Mouse (Mus musculus) CH12.LX (cell line): ENCODE results near the gene Hpse. TPM values are rescaled to one million over a fixed set of nuclear protein-coding genes. Genes with fewer than 3 reads are reported as not detected.

Experiments
- DNase-seq: peaks from one replicate; pipeline ENCODE4 v3.0.0-alpha.2; 2013; ENCODE audit errors: extremely low read depth
- H3K27ac ChIP-seq: 2 replicates; pipeline ENCODE4 v1.5.1; 2012; ENCODE audit warnings: low read depth, mild to moderate bottlenecking, control low read depth, moderate library complexity; ENCODE audit not compliant: insufficient read depth
- H3K27me3 ChIP-seq: replicated peaks from 2 replicates; pipeline ENCODE3; 2012; ENCODE audit warnings: inconsistent platforms
- H3K36me3 ChIP-seq, 2 experiments: replicated peaks in 1 of 2; 2 replicates each; pipeline versions ENCODE3 to v1.6.1; 2012; ENCODE audit warnings: inconsistent platforms in 1 of 2, low read length in 1 of 2, mild to moderate bottlenecking in 1 of 2, mixed read lengths in 1 of 2, moderate library complexity in 1 of 2; ENCODE audit not compliant: control insufficient read depth in 1 of 2, insufficient read depth in 1 of 2
- H3K4me1 ChIP-seq, 2 experiments: 2 replicates each; pipeline ENCODE4 v1.6.1; 2012; ENCODE audit warnings: inconsistent platforms in 1 of 2, moderate library complexity in 1 of 2; ENCODE audit not compliant: insufficient read depth in 2 of 2, control insufficient read depth in 1 of 2
- H3K4me2 ChIP-seq: 2 replicates; pipeline ENCODE4 v1.6.1; 2012; ENCODE audit warnings: low read depth, mild to moderate bottlenecking, control low read depth; ENCODE audit not compliant: poor library complexity, insufficient read depth, severe bottlenecking
- H3K4me3 ChIP-seq, 3 experiments: fragments of 150-350 bp in 1 of 3; sonication (generic) in 1 of 3; replicated peaks in 1 of 3; 2 replicates each; pipeline versions ENCODE3 to v1.5.1; 2011 to 2012; ENCODE audit warnings: low read depth in 2 of 3, low read length in 2 of 3, mild to moderate bottlenecking in 2 of 3, moderate library complexity in 2 of 3, control low read depth in 1 of 3, improper control_type of control experiment in 1 of 3, inconsistent platforms in 1 of 3, mixed read lengths in 1 of 3; ENCODE audit not compliant: poor library complexity in 1 of 3
- H3K79me2 ChIP-seq: replicated peaks from 2 replicates; pipeline ENCODE4 v1.6.1; 2012; ENCODE audit warnings: mild to moderate bottlenecking, moderate library complexity; ENCODE audit not compliant: control insufficient read depth, poor library complexity, insufficient read depth, severe bottlenecking; ENCODE audit errors: extremely low read depth
- H3K9ac ChIP-seq: 2 replicates; pipeline ENCODE4 v1.6.1; 2012; ENCODE audit warnings: low read depth, mild to moderate bottlenecking, control low read depth, moderate library complexity; ENCODE audit not compliant: insufficient read depth
- H3K9me3 ChIP-seq: replicated peaks from 2 replicates; pipeline ENCODE3; 2012; ENCODE audit warnings: low read length, inconsistent platforms, mixed read lengths
- CHD1 ChIP-seq: IDR thresholded peaks from 2 replicates; pipeline ENCODE4 v1.6.1; 2012; ENCODE audit warnings: low read depth, low read length, improper control_type of control experiment, inconsistent platforms
- CHD2 ChIP-seq: IDR thresholded peaks from 2 replicates; pipeline ENCODE4 v1.6.1; 2011; ENCODE audit warnings: low read length, improper control_type of control experiment
- CTCF ChIP-seq, 2 experiments: IDR thresholded peaks in 1 of 2; conservative IDR thresholded peaks in 1 of 2; 2 replicates each; pipeline ENCODE4 v1.5.1; 2011 to 2012; ENCODE audit warnings: low read depth in 2 of 2, low read length in 2 of 2, improper control_type of control experiment in 1 of 2, inconsistent platforms in 1 of 2, mild to moderate bottlenecking in 1 of 2, moderate library complexity in 1 of 2
- E2F4 ChIP-seq: IDR thresholded peaks from 2 replicates; pipeline ENCODE4 v1.6.1; 2011; ENCODE audit warnings: low read depth, low read length, improper control_type of control experiment; ENCODE audit not compliant: insufficient replicate concordance
- ELF1 ChIP-seq: IDR thresholded peaks from 2 replicates; pipeline ENCODE4 v1.6.1; 2014; ENCODE audit warnings: low read depth, mild to moderate bottlenecking, inconsistent platforms, low read length, improper control_type of control experiment
- ETS1 ChIP-seq: conservative IDR thresholded peaks from 2 replicates; pipeline ENCODE4 v1.6.1; 2012; ENCODE audit warnings: low read depth, mild to moderate bottlenecking, inconsistent platforms, low read length, improper control_type of control experiment, moderate library complexity
- GABPA ChIP-seq: IDR thresholded peaks from 2 replicates; pipeline ENCODE4 v1.6.1; 2012; ENCODE audit warnings: low read depth, low read length, improper control_type of control experiment, inconsistent platforms; ENCODE audit not compliant: insufficient replicate concordance
- IRF4 ChIP-seq: IDR thresholded peaks from 2 replicates; pipeline ENCODE4 v1.6.1; 2014; ENCODE audit warnings: low read depth, mild to moderate bottlenecking, inconsistent platforms, low read length, improper control_type of control experiment
- JUN ChIP-seq: IDR thresholded peaks from 2 replicates; pipeline ENCODE4 v1.6.1; 2011; ENCODE audit warnings: low read depth, mild to moderate bottlenecking, low read length, improper control_type of control experiment, moderate library complexity; ENCODE audit not compliant: insufficient read depth
- MAFK ChIP-seq: IDR thresholded peaks from 2 replicates; pipeline ENCODE4 v1.6.1; 2011; ENCODE audit warnings: low read length, improper control_type of control experiment; ENCODE audit not compliant: insufficient replicate concordance
- MAX ChIP-seq: IDR thresholded peaks from 2 replicates; pipeline ENCODE4 v1.6.1; 2011; ENCODE audit warnings: low read length, improper control_type of control experiment
- MAZ ChIP-seq: IDR thresholded peaks from 2 replicates; pipeline ENCODE4 v1.6.1; 2012; ENCODE audit warnings: low read depth, mild to moderate bottlenecking, inconsistent platforms, low read length, improper control_type of control experiment, moderate library complexity
- MXI1 ChIP-seq: IDR thresholded peaks from 2 replicates; pipeline ENCODE4 v1.6.1; 2011; ENCODE audit warnings: mild to moderate bottlenecking, low read depth, low read length, improper control_type of control experiment
- NELFE ChIP-seq: IDR thresholded peaks from 2 replicates; pipeline ENCODE4 v1.6.1; 2011; ENCODE audit warnings: low read depth, low read length, improper control_type of control experiment
- NRF1 ChIP-seq: IDR thresholded peaks from 2 replicates; pipeline ENCODE4 v1.6.1; 2014; ENCODE audit warnings: low read depth, mild to moderate bottlenecking, inconsistent platforms, low read length, improper control_type of control experiment, moderate library complexity
- POLR2A ChIP-seq: IDR thresholded peaks from 2 replicates; pipeline ENCODE4 v1.6.1; 2011; ENCODE audit warnings: low read depth, mild to moderate bottlenecking, improper control_type of control experiment, low read length
- POLR2AphosphoS2 ChIP-seq: IDR thresholded peaks from 2 replicates; pipeline ENCODE4 v1.6.1; 2011; ENCODE audit warnings: low read depth, low read length, improper control_type of control experiment
- RAD21 ChIP-seq: IDR thresholded peaks from 2 replicates; pipeline ENCODE4 v1.6.1; 2011; ENCODE audit warnings: low read depth, mild to moderate bottlenecking, low read length, improper control_type of control experiment, moderate library complexity
- RCOR1 ChIP-seq: conservative IDR thresholded peaks from 2 replicates; pipeline ENCODE4 v1.6.1; 2012; ENCODE audit warnings: low read depth, mild to moderate bottlenecking, inconsistent platforms, low read length, improper control_type of control experiment
- SIN3A ChIP-seq: IDR thresholded peaks from 2 replicates; pipeline ENCODE4 v1.6.1; 2012; ENCODE audit warnings: low read length, improper control_type of control experiment, inconsistent platforms
- SMC3 ChIP-seq: IDR thresholded peaks from 2 replicates; pipeline ENCODE4 v1.6.1; 2011; ENCODE audit warnings: low read depth, low read length, improper control_type of control experiment
- TBP ChIP-seq: conservative IDR thresholded peaks from 2 replicates; pipeline ENCODE4 v1.6.1; 2011; ENCODE audit warnings: low read depth, low read length, improper control_type of control experiment
- TCF12 ChIP-seq: IDR thresholded peaks from 2 replicates; pipeline ENCODE4 v1.6.1; 2014; ENCODE audit warnings: low read depth, mild to moderate bottlenecking, inconsistent platforms, low read length, improper control_type of control experiment
- UBTF ChIP-seq: IDR thresholded peaks from 2 replicates; pipeline ENCODE4 v1.6.1; 2012; ENCODE audit warnings: low read depth, mild to moderate bottlenecking, inconsistent platforms, low read length, improper control_type of control experiment, moderate library complexity
- USF1 ChIP-seq: IDR thresholded peaks from 2 replicates; pipeline ENCODE4 v1.6.1; 2014; ENCODE audit warnings: low read depth, mild to moderate bottlenecking, inconsistent platforms, low read length, improper control_type of control experiment
- USF2 ChIP-seq: conservative IDR thresholded peaks from 2 replicates; pipeline ENCODE4 v1.6.1; 2011; ENCODE audit warnings: low read depth, low read length, improper control_type of control experiment
- ZKSCAN1 ChIP-seq: IDR thresholded peaks from 2 replicates; pipeline ENCODE4 v1.6.1; 2012; ENCODE audit warnings: low read depth, inconsistent platforms, low read length, improper control_type of control experiment, borderline replicate concordance
- ZNF384 ChIP-seq: IDR thresholded peaks from 2 replicates; pipeline ENCODE4 v1.6.1; 2012; ENCODE audit warnings: low read depth, low read length, improper control_type of control experiment, inconsistent platforms
- dilution Hi-C: fragments of 300-500 bp; cut with MboI; formaldehyde crosslinking; loops from 2 replicates; pipeline ENCODE4 v1.14.3; 2020; ENCODE audit warnings: low sequenced_read_pairs; ENCODE audit not compliant: extremely low pct_unique_long_range_greater_than_20kb, extremely low pct_ligation_motif_present
- in situ Hi-C: fragments of 300-500 bp; cut with MboI; formaldehyde crosslinking; loops from 3 replicates; pipeline ENCODE4 v1.14.3; 2019; ENCODE audit warnings: low sequenced_read_pairs, low pct_ligation_motif_present, low pct_unique_long_range_greater_than_20kb, mixed read lengths
- polyA plus RNA-seq: library from polyadenylated mRNA; unstranded; fragments of >175 nt; gene quantifications from 2 replicates; pipeline ENCODE4 v1.2.1, GENCODE M21; 2012; ENCODE audit warnings: low read depth; ENCODE audit not compliant: insufficient read length
- total RNA-seq, 2 experiments: library from RNA; depleted of rRNA; stranded (reverse); fragments of 300-350 nt in 1 of 2; fragments of >200 nt in 1 of 2; gene quantifications; 2 replicates each; pipeline ENCODE4 v1.2.3; 2012 to 2014

Hpse gene
- total and polyA plus RNA-seq, 3 experiments, result 3.3 to 9.5 (median 3.8) TPM

DNA sequence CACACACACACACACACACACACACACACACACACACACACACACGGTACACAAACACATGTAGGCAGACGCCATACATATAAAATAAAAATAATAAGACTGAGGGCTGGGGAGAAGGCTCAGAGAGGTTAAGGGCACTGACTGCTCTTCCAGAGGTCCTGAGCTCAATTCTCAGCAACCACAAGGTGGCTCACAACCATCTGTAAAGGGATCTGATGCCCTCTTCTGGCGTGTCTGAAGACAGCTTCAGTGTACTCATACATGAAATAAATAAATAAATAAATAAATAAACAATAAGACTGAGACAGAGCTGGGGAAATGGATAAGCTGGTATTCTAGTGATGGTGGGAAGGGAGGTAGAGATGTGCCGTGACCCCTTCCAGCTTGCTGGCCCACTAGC lies 33.9 kb downstream of the Hpse start:
- Histone ChIP-seq H3K4me2 (no peak overlapping the region), H3K9me3 (peaks cover 3% of the 10 kb centered on the region), H3K27me3 (no peaks in the 10 kb centered on the region), H3K79me2 (no peaks in the 10 kb centered on the region), H3K36me3 (peaks cover 0 to 2% of the 10 kb centered on the region in 2 experiments), H3K27ac (no peak overlapping the region), H3K4me1 (peaks cover 0 to 31% of the 10 kb centered on the region in 2 experiments; a peak in 3 of 4 replicates), H3K9ac (no peak overlapping the region), H3K4me3 (no peak overlapping the region)
- DNase-seq, result no peak
- in situ Hi-C loops, result loop anchor here (10.0 kb wide), 1 partner anchor 109 kb away; the partner anchor contains the start of genes Helq and Mrps18c
- no peak for TF ChIP-seq POLR2A
- TF ChIP-seq SMC3, result peak; percentile 27
- no peak for TF ChIP-seq ZKSCAN1
- TF ChIP-seq ETS1, result no peak
- TF ChIP-seq CTCF (conservative IDR thresholded peaks at IDR 0.05 in 1 of 2, IDR thresholded peaks at IDR 0.05 in 1 of 2; ENCODE audit: low read depth in 2 of 2, low read length in 2 of 2), result peak in 1 of 2 experiments; percentile 65; a peak in 2 of 4 replicates
- TF ChIP-seq RCOR1, result no peak
- no peak for TF ChIP-seq IRF4
- dilution Hi-C loops, result no loop called here

DNA sequence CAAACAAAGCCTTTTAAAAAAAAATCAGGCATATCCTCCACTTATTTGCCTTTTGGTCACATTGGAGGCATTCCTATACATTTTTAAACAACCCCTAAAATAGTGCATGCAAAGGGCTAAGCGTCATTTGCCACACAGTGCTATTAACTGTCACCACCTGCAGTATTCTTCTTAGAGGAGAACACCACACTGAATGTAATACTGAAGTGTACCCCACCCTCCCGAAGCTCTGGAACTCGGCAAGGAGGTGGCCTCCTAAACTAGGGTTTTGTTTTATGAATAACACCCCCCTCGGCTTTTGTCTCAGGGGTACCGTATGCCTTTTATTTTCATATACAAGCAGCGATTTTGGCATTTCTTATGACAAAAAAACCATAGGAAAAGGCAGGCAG lies 39.0 kb downstream of the Hpse start:
- Histone ChIP-seq H3K9me3 (peaks cover 3% of the 10 kb centered on the region), H3K4me3 (peak overlapping the region in 1 of 3 experiments; percentile 53), H3K36me3 (peaks cover 0 to 2% of the 10 kb centered on the region in 2 experiments), H3K4me1 (peaks cover 10 to 46% of the 10 kb centered on the region in 2 experiments), H3K9ac (0 out of 2 replicates have a peak overlapping the region, but pooled peaks have one; percentile 13), H3K79me2 (no peaks in the 10 kb centered on the region), H3K27me3 (no peaks in the 10 kb centered on the region), H3K4me2 (peak overlapping the region; percentile 79), H3K27ac (peak overlapping the region; percentile 16; the same call in 1 of the 2 replicates)
- no peak for DNase-seq
- in situ Hi-C loops, result loop anchor here (5.0 to 10.0 kb wide), 2 partner anchors 52 to 114 kb away; partner anchors contain the start of genes Helq and Mrps18c
- TF ChIP-seq NELFE (no peak), USF2 (no peak), NRF1 (no peak), UBTF (no peak), MAFK (no peak), IRF4 (no peak), MXI1 (peak; percentile 75; the same call in 1 of the 2 replicates), CHD2 (no peak; the same call in 1 of the 2 replicates), JUN (no peak), ETS1 (no peak; the same call in 1 of the 2 replicates), USF1 (no peak), CHD1 (peak; percentile 78; the same call in 1 of the 2 replicates), SIN3A (peak; percentile 43; the same call in 1 of the 2 replicates), E2F4 (no peak), ZNF384 (no peak), POLR2AphosphoS2 (no peak), TBP (no peak), TCF12 (no peak), RCOR1 (0 out of 2 replicates have a peak, but pooled peaks have one; percentile 0), GABPA (no peak), MAX (no peak), CTCF (conservative IDR thresholded peaks at IDR 0.05 in 1 of 2, IDR thresholded peaks at IDR 0.05 in 1 of 2; ENCODE audit: low read depth in 2 of 2, low read length in 2 of 2) (no peak), POLR2A (no peak), ELF1 (no peak), RAD21 (no peak; the same call in 1 of the 2 replicates), MAZ (no peak)
- dilution Hi-C loops, result no loop called here
